Mouse (Mus musculus) G1E-ER4 (cell line): Measurements from ENCODE around the gene Fbxw8. TPM values are rescaled to one million over a fixed set of nuclear protein-coding genes. Genes with fewer than 3 reads are reported as not detected.

Experiments used
- GATA1 ChIP-seq: IDR thresholded peaks from one replicate; pipeline ENCODE4 v1.8.0; 2012; ENCODE audit warnings: low read length, inconsistent platforms
- polyA plus RNA-seq: library from polyadenylated mRNA; stranded (reverse); fragments of >175 nt; gene quantifications from 2 replicates; pipeline ENCODE4 v1.2.3, GENCODE M21; 2012

The Fbxw8 gene
- polyA plus RNA-seq, 1 experiment: 36.0 TPM

DNA sequence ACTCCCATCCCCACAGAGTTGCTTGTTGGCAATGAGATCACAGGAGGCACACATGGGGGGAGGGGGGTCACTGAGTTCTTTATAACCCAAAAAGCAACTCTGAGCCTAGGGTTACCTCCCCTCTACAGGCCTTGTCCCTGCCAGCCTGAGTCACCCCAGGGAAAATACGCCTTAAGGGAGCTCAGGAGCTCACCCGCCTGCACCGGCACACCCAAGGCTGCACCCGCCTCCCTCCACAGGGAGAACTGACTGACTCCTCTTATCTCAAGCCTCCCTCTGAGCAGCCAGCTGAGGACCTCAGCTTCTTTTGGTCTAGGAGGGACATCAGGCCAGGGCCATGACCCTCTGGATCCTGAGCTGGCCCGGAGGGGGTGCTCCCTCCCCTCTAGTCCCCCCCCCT, 124.2 kb downstream of the Fbxw8 start:
- no peak for TF ChIP-seq GATA1

DNA sequence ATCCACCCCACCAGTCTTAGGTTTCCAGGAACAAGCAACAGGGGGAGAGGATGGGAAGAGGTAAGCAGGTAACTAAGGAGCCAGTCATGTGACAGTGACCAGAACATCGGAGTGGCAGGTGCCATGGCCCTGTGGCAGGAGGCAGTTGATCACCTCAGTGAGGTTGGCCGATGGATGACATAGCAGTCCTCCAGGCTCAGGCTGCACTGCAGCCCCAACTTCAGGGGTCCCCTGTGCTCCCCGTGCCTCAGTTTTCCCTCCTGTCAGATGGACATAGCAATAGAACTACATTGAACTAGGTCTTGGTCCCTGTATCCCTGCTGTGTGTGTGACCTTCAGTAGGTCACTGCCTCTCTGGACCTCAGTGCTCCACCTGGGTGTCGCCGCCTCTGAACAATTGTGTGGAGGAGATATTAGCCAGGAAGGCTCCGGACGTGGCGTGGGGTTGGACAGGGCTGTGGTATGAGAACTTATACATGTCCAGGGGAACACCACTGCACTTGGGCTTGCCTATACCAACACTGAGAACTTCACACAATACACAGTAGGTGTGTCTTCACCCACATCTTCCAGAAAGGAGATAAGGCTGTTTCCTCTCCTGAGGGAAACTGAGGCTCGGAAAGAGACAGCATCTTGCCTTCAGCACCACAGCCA, 125.1 kb downstream of the Fbxw8 start:
- TF ChIP-seq GATA1: no peak

DNA sequence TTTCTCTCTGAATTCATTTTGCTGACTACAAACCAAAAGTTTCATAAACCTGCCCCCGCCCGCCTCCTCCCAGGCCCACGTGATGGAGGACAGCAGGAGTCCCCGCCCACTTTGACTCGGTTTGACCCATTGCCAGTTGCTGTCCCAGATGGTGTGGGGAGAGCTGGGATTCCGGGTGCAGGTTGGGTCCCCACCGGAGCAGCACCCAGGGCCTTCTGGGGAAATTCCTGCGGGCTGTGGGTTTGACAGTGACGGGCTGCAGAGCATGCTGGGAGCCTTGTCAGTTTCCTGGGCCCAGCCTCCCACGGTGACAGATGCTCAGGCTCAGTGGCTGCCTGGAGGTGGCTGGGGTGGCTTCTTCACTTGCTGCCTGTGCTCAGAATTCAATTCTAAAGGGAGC, 125.8 kb downstream of the Fbxw8 start:
- TF ChIP-seq GATA1: no peak

GRCm38 (mm10) chr5:118029035-118029408, 126.2 kb downstream of the Fbxw8 start:
- TF ChIP-seq GATA1: no peak

- no peak for TF ChIP-seq GATA1
Observed at GRCm38 (mm10) chr5:118028191-118029034, 126.9 kb downstream of the Fbxw8 start.

DNA sequence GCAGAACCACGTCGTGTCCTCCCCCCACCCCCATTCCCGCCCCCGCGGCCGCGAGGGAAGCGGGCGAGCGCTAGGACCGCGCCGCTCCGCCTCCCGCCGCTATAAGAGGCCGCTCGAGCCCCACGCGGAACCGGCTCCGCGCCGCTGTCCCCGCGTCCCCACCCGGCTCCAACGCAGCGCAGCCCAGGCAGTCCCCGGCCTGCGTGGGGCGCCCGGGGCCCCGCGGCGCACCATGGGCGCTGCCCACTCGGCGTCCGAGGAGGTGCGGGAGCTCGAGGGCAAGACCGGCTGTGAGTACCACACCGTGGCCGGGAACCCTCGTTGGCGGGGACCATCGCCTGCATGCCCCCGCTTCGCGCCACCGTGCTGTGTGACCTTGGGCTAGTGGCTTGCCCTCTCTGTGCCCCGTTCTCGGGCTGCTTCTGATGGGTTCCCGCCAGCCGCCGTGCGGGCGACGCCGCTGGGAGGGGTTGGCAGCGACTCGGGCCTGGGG, 127.5 kb downstream of the Fbxw8 start, which contains the start of gene Tesc:
Gene Tesc (plus strand): TSS at position 46 of the 493 bp plus-strand sequence.
- TF ChIP-seq GATA1: no peak

GRCm38 (mm10) chr5:118027101-118027697, 128.1 kb downstream of the Fbxw8 start:
- TF ChIP-seq GATA1: no peak

DNA sequence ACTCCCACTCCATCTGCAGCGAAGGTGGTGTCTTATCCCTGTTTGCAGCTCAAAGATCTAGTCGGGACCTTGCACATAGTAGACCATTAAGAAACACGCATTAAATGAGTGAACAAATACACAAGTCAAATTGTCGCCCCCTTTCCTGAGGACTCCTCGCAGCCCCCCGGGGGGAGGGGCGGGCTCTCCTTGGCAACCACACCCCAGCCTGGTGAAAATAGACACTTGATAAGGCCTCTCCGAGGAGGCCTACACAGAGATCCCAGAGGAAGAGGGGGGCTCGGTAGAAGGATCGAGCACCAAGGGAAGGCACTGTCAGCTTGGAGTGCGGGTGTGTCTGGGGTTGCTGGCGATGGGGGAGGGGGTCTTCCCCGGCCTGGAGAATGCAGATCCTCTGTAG, 128.9 kb downstream of the Fbxw8 start:
- no peak for TF ChIP-seq GATA1

GRCm38 (mm10) chr5:118025880-118026279, 129.4 kb downstream of the Fbxw8 start:
- no peak for TF ChIP-seq GATA1

- TF ChIP-seq GATA1: no peak
Observed at GRCm38 (mm10) chr5:118023053-118023452, 132.2 kb downstream of the Fbxw8 start.

DNA sequence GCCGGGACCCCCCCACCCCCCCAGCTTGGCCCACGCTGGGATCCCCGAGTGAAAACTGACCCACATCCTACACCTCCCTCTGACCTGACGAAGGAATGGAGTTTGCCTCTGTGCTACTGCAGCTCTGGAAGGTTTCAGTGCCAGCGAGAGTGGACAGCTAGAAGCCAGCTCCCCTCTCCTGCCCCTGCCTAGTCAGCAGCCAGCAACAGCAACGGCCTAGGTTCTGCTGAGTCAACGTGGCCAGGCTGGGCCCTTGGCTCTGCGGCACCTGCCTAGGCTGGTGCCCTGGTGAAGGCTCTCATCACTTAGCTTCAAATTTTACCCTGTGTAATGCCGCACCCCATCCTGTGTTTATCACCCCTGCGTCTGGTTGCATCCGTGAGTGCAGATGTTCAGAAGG, 135.4 kb downstream of the Fbxw8 start:
- TF ChIP-seq GATA1: no peak

DNA sequence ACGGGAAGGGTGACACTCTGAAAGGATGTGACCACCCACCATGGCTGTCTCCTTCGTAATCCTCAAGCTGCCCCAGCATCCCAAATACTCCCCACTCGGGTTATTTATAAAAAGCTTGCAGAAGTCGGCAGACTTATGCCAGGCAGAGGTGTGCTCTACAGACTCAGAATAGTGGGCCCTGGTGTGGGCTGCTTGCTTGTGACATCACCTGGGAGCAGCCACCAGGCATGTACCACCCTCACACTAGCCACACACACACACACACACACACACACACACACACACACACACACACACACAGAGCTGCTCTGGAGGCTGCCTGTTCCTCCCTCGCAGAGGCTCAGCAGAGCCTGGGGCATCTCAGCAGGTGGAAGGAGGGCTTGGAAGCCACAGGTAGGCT, 137.7 kb downstream of the Fbxw8 start:
- TF ChIP-seq GATA1: no peak

DNA sequence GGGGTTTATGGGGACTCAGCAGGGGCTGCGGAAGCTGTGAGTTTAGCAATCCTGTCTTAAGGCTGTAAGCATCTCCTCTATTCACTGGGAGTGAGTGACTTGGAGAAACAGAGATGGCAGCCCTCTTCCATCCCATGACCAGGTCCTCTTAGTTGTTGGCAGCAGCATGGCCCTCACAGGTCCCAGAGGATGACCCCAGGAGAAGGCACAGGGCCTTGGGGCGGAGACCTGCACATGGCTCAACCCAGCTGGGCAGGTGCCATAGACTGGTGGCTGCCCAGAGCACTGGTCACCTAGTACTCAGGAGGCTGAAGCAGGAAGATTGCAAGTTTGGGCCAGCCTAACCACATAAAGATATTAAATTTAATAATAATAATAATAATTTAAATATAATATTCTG, 139.6 kb downstream of the Fbxw8 start:
- TF ChIP-seq GATA1: no peak

- TF ChIP-seq GATA1: no peak
Observed at GRCm38 (mm10) chr5:118015028-118015427, 140.2 kb downstream of the Fbxw8 start.

Other genes starting within 250 kb of the Fbxw8 start
- 8.5 and 9.2 TPM in 2 replicates for gene Fbxo21, start 178.7 kb downstream of the Fbxw8 start, polyA plus RNA-seq
- gene Tesc, start 127.7 kb downstream of the Fbxw8 start, polyA plus RNA-seq: not detected in 2 replicates
- not detected in 2 replicates for gene Hrk, start 9.2 kb upstream of the Fbxw8 start, polyA plus RNA-seq
- 0.37 and 0.66 TPM in 2 replicates for gene Rnft2, start 89.7 kb upstream of the Fbxw8 start, polyA plus RNA-seq
- gene 2410131K14Rik, start 89.8 kb upstream of the Fbxw8 start, polyA plus RNA-seq: 1.1 and 1.3 TPM in 2 replicates